Mouse (Mus musculus): ENCODE measurements at regions not wholly inside any gene's neighbourhood (a gene's known extent, or its start where the extent isn't known, plus 50 kb on each side); places are given as distances from the start of the nearest gene placed in this dataset.

GRCm38 (mm10) chr14:25199900-25200299 is 259.1 kb upstream of the Zmiz1 start:
- TF ChIP-seq POLR2A (IDR thresholded peaks at IDR 0.05; ENCODE audit: insufficient read depth, low read length) (no peak), CTCF (IDR thresholded peaks at IDR 0.05; ENCODE audit: low read depth, low read length) (no peak)
